Mouse (Mus musculus) megakaryocyte, adult 5-6 weeks (primary cell): ENCODE results near the gene Ccdc190. TPM values are rescaled to one million over a fixed set of nuclear protein-coding genes. Genes with fewer than 3 reads are reported as not detected.

ENCODE experiments used
- ATAC-seq: 2 replicates; pipeline ENCODE4 v1.8.0; 2016; ENCODE audit warnings: mild to moderate bottlenecking, inconsistent platforms; ENCODE audit not compliant: poor library complexity, severe bottlenecking
- total RNA-seq, 2 experiments: library from RNA; stranded (forward) in 1 of 2; stranded (reverse) in 1 of 2; fragments of 153-499, 151-499 nt in 1 of 2; fragments of 221-1000, 200-1000 nt in 1 of 2; gene quantifications; 2 replicates each; pipeline versions ENCODE4 v1.2.3 to v1.2.4; 2015 to 2017

The Ccdc190 gene
- not detected in 2 replicates for total RNA-seq (2015)
- total RNA-seq (2017) = not detected in 2 replicates

DNA sequence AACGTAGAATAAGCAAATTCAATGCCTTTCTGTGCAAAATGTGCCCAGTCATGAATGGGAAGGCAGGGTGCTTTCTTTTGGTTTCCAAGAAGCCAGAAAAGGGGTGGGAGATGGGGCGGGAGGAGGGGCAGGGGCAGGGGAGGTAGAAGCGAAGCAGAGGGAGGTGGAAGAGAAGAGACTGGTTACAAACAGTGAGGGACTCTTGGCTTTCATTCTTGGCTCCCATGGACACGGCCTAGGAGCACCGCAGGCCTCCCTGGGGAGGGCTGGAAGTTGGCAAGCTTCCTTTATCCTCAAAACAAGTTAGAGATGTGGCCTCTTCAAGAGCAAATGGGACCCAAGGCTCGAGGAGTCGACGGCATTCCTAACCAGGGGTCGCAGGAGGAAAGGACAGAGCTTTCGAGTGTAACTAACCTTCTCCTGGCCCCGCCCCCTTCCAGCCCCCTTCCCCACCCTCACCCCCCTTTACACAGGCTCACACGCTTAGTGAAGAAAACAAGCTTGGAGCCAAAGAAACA, at the start of gene Ccdc190:
TSS of gene Ccdc190 (plus strand) at position 195 of the 518 bp plus-strand sequence.
- no peak for ATAC-seq

DNA sequence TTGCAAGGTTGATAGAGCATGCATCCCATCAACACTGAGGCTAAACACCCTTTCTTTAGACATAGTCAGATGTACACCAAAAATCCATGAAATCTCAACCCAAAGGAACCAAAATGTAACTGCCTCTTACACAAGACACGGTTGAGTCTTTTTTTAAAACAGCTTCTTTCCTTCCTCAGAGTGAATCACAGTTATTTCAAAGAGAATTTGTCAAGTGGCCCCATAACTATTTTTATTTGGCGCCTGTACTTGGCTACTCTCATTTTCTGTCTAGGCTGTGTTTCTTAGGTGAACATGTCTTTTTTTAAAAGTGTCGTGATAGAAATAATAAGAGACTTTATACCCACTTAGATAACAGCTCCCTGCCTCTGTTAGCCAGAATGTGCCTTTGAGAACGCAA, 49.4 kb upstream of the Ccdc190 start:
- ATAC-seq = no peak

DNA sequence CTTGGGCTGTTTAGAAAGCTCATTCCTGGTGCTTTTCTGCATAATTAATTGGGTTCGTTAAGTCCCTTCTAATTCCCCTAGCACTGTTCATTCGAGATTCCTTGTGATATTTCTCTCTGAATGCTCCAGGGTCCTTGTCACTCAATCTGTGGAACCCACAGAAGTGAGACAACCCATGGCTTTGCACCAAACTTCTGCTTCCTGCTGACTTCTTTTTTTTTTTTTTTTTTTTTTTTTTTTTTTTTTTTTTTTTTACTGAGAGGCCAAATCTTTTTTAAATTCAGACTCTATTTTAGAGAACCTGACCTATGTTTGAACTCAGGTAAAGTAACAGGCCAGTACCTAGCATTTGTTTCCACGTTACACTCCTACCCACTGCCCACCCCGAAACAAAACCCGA, 48.3 kb upstream of the Ccdc190 start:
- ATAC-seq = no peak

GRCm38 (mm10) chr1:169883081-169883565, 45.3 kb upstream of the Ccdc190 start:
- ATAC-seq = no peak

- no peak for ATAC-seq
These were observed 39.2 kb upstream of the Ccdc190 start for GRCm38 (mm10) chr1:169889250-169889649.

DNA sequence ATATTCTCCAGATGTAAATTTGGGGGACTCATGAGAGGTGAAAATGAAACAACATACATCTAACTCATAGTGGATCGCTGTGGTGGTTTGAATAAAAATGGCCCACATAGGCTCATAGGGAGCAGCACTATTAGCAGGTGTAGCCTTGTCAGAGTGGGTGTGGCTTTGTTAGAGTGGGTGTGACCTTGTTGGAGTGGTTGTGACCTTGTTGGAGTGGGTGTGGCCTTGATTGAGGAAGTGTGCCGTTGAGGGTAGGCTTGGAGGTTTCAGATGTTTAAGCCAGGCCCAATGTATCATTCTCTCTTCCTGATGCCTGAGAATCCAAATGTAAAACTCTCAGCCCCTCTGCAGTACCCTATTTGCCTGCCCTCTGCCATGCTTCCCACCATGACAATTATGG, 34.5 kb upstream of the Ccdc190 start:
- 0 out of 2 replicates have a peak, but pooled peaks have one; percentile 21 for ATAC-seq

DNA sequence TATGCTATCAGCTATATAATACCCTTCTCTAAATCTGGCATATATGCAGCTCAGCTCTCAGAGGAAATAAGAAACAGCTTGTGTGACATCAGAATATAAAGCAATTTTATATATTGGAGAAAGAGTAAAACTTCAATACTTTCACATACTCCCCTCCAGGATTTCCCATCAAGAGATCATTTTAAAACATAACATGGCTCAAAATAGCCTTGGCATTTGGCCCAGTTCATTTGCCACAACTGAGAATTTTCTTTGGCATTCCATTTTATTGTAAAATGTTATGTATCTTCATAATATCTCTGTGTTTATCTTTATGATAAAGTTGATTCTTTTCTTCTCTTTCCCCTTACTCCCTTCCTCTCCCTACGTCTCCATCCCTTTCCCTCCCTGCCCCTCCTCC, 32.8 kb upstream of the Ccdc190 start:
- no peak for ATAC-seq

- ATAC-seq = no peak
These were observed 30.5 kb upstream of the Ccdc190 start for GRCm38 (mm10) chr1:169897916-169898315.

GRCm38 (mm10) chr1:169898607-169899006, 29.8 kb upstream of the Ccdc190 start:
- no peak for ATAC-seq

- ATAC-seq = no peak
These were observed 27.6 kb upstream of the Ccdc190 start for GRCm38 (mm10) chr1:169900771-169901336.

GRCm38 (mm10) chr1:169909163-169909562, 19.3 kb upstream of the Ccdc190 start:
- ATAC-seq = no peak

GRCm38 (mm10) chr1:169909659-169910058, 18.8 kb upstream of the Ccdc190 start:
- ATAC-seq = no peak

DNA sequence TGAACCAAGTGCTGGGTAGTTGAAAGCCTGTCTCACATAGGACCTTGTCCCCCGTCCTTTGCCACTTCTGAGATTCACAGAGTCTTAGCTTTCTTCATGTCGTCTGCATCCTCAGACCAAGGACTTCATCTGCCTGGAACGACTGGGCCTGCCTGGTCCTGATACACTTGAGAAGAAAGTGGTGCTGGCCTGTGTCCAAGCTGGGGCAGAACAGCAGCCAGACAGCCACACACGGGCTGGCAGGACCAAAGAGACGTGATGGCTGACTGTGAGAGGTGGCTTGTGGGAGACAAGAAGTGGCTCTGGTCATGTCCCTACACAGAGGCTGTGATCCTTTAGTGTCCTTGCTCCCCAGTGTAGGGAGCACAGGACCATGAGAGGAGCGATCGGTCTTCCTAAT, 17.7 kb upstream of the Ccdc190 start:
- ATAC-seq = no peak

DNA sequence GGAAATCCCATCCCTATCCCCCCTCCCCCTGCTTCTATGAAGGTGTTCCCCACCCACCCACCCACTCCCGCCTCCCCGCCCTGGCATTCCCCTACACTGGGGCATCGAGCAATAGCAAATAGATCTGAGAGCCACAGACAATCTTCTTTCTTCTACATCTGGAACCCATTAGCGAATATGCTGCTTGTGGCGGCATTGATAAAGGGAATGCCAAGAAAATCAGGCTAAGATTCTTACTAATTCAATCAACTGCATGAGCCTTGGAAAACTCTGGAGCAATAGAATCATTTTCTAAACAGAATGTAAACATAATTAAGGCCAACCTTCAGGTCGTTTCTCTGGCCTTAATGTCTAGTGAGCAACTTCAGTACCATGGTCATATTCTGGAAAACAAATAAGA, 16.9 kb upstream of the Ccdc190 start:
- ATAC-seq = no peak

DNA sequence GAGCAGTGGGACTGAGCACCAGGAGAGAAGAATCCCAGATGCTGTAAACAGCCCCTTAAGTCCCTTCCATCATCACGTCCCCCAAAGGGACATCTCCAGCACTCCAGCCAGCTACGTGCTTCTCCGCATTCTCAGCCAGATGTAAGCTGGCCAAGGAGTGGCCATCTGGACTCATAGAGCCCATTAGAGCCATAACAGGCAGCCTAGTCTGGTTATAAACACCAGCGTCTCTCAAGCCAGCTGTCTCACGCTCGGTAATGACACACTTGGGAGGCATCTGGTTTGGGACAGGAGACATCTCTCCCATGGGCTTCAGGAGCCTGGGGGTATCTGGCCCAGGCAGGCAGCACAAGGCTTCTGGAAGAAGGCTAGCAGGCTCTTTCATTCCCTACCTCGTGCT, 11.8 kb upstream of the Ccdc190 start:
- no peak for ATAC-seq

- ATAC-seq = no peak
These were observed 11.2 kb upstream of the Ccdc190 start for GRCm38 (mm10) chr1:169917115-169917796.

GRCm38 (mm10) chr1:169917998-169918397, 10.4 kb upstream of the Ccdc190 start:
- ATAC-seq = 0 out of 2 replicates have a peak, but pooled peaks have one; percentile 39

DNA sequence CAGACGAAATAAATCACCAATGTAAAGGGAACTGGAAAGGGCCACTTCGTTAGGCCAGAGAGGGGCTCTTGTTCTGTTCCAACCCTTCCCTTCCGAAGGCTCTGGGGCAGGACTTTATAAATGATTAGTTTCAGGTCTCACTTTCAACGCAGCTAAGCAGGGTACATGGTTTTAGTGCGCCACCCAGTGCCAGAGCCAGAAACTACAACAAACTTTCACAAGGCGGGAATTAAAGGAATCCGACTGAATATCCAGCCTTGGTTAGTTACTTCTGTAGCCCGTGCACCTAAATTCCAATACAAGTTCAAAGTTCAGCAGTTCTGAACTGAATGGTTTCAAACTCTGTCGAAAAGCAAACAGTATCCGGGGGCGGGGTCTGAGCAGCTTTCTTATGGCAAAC, 9.2 kb upstream of the Ccdc190 start:
- peak; percentile 81 for ATAC-seq

- ATAC-seq = peak; percentile 68
These were observed 6.7 kb upstream of the Ccdc190 start for GRCm38 (mm10) chr1:169921710-169922211.

- ATAC-seq = no peak
These were observed 3.9 kb upstream of the Ccdc190 start for GRCm38 (mm10) chr1:169924567-169924966.

- ATAC-seq = no peak
These were observed 587 bp upstream of the Ccdc190 start for GRCm38 (mm10) chr1:169927753-169928369.

- ATAC-seq = no peak
These were observed 3.2 kb downstream of the Ccdc190 start for GRCm38 (mm10) chr1:169931698-169932097.
